Mouse (Mus musculus) layer of hippocampus, adult 9-11 months (tissue): ENCODE measurements at regions not wholly inside any gene's neighbourhood (a gene's known extent, or its start where the extent isn't known, plus 50 kb on each side); places are given as distances from the start of the nearest gene placed in this dataset.

Source experiments
- DNase-seq: peaks from one replicate; pipeline ENCODE4 v3.0.0; 2022

- DNase-seq, result no peak
These were observed 119.1 kb upstream of the Nbea start for GRCm38 (mm10) chr3:56302346-56303185.

- peak; percentile 77 for DNase-seq
These were observed 117.3 kb upstream of the Nbea start for GRCm38 (mm10) chr3:56300769-56301168.

GRCm38 (mm10) chr3:56295578-56295977 is 112.1 kb upstream of the Nbea start:
- DNase-seq, result no peak

- DNase-seq, result no peak
These were observed 98.0 kb upstream of the Nbea start for GRCm38 (mm10) chr3:56281507-56281906.

- DNase-seq, result no peak
These were observed 96.9 kb upstream of the Nbea start for GRCm38 (mm10) chr3:56280330-56280957.

- DNase-seq, result no peak
These were observed 89.1 kb upstream of the Nbea start for GRCm38 (mm10) chr3:56272587-56272986.

- DNase-seq, result no peak
These were observed 86.8 kb upstream of the Nbea start for GRCm38 (mm10) chr3:56270241-56270830.

GRCm38 (mm10) chr3:56261800-56262561 is 78.5 kb upstream of the Nbea start:
- DNase-seq, result no peak

GRCm38 (mm10) chr3:56256271-56256670 is 72.8 kb upstream of the Nbea start:
- DNase-seq, result no peak

GRCm38 (mm10) chr3:56244370-56244769 is 60.9 kb upstream of the Nbea start:
- DNase-seq, result no peak

- DNase-seq, result no peak
These were observed 54.7 kb upstream of the Nbea start for GRCm38 (mm10) chr3:56238228-56238627.

GRCm38 (mm10) chr3:56236163-56236562 is 52.7 kb upstream of the Nbea start:
- DNase-seq, result no peak
